7 mouse cellular contexts compared by ENCODE assay signal in genomic region chr13:100832188-100832587, GRCm38 (mm10). TPM values are rescaled to one million over a fixed set of nuclear protein-coding genes. Genes with fewer than 3 reads are reported as not detected.
A peak's percentile ranks its signal among the peaks of the same experiment; 100 is the strongest.
DNase-seq lines count a peak whose midpoint lies in the region; ATAC-seq and TF ChIP-seq lines count a peak whose summit lies in the region.

No protein-coding gene starts in this region.

- ATAC-seq in embryonic facial prominence, embryonic 15.5 days (ENCODE audit: insufficient number of reproducible peaks, low FRiP score, low TSS enrichment, low read depth) = no peak
- no peak for ATAC-seq in limb, embryonic 13.5 days (ENCODE audit: low FRiP score, low read depth)
- ATAC-seq in stomach, embryonic 16.5 days (ENCODE audit: insufficient read depth, low FRiP score) = no peak

- peak overlapping the region; percentile 95 for H3K9ac ChIP-seq in embryonic facial prominence, embryonic 15.5 days
- H3K9ac ChIP-seq in limb, embryonic 13.5 days = peak overlapping the region; percentile 94
- peak overlapping the region; percentile 92 for H3K9ac ChIP-seq in stomach, embryonic 16.5 days (ENCODE audit: low read length)

- no peak for TF ChIP-seq POLR2A in spleen, adult 2 months (IDR thresholded peaks at IDR 0.05; ENCODE audit: low read depth, low read length)

- H3K27me3 ChIP-seq in spleen, adult 2 months (ENCODE audit: control insufficient read depth, insufficient read depth, low read length) = no peaks in the 10 kb centered on the region
- no peaks in the 10 kb centered on the region for H3K27me3 ChIP-seq in embryonic facial prominence, embryonic 15.5 days
- no peaks in the 10 kb centered on the region for H3K27me3 ChIP-seq in limb, embryonic 13.5 days
- H3K27me3 ChIP-seq in stomach, embryonic 16.5 days (ENCODE audit: control insufficient read depth, insufficient read depth, low read length) = no peaks in the 10 kb centered on the region

- peaks cover 7% of the 10 kb centered on the region for H3K4me1 ChIP-seq in spleen, adult 2 months (ENCODE audit: control insufficient read depth, insufficient read depth, insufficient read length)
- peaks cover 17% of the 10 kb centered on the region for H3K4me1 ChIP-seq in embryonic facial prominence, embryonic 15.5 days
- H3K4me1 ChIP-seq in limb, embryonic 13.5 days = peaks cover 18% of the 10 kb centered on the region
- H3K4me1 ChIP-seq in stomach, embryonic 16.5 days (ENCODE audit: control insufficient read depth, insufficient read depth, low read length) = peaks cover 14% of the 10 kb centered on the region; the same call in 1 of the 2 replicates

- WGBS in spleen, adult 2 months = under 1% methylated on average over 8 of the region's 8 CpGs
- WGBS in embryonic facial prominence, embryonic 15.5 days = 2% methylated on average over 8 of the region's 8 CpGs
- WGBS in limb, embryonic 13.5 days = 2% methylated on average over 8 of the region's 8 CpGs
- WGBS in stomach, embryonic 16.5 days = 2% methylated on average over 8 of the region's 8 CpGs

- peak overlapping the region; percentile 76 for H3K4me3 ChIP-seq in spleen, adult 2 months (ENCODE audit: extremely low read depth, insufficient read depth, insufficient read length)
- peak overlapping the region; percentile 100 for H3K4me3 ChIP-seq in embryonic facial prominence, embryonic 15.5 days (replicated peaks)
- H3K4me3 ChIP-seq in limb, embryonic 13.5 days = peak overlapping the region; percentile 77
- peak overlapping the region; percentile 84 for H3K4me3 ChIP-seq in stomach, embryonic 16.5 days (replicated peaks; ENCODE audit: low read length)

- no peaks in the 10 kb centered on the region for H3K9me3 ChIP-seq in embryonic facial prominence, embryonic 15.5 days (replicated peaks)
- H3K9me3 ChIP-seq in limb, embryonic 13.5 days = no peaks in the 10 kb centered on the region
- no peaks in the 10 kb centered on the region for H3K9me3 ChIP-seq in stomach, embryonic 16.5 days (replicated peaks; ENCODE audit: control insufficient read depth, low read length)

- H3K36me3 ChIP-seq in spleen, adult 2 months (ENCODE audit: control insufficient read depth, insufficient read depth, low read length) = peaks cover 6% of the 10 kb centered on the region
- H3K36me3 ChIP-seq in embryonic facial prominence, embryonic 15.5 days = peaks cover 9% of the 10 kb centered on the region; the same call in 1 of the 2 replicates
- peaks cover 11% of the 10 kb centered on the region for H3K36me3 ChIP-seq in limb, embryonic 13.5 days
- H3K36me3 ChIP-seq in stomach, embryonic 16.5 days (ENCODE audit: control insufficient read depth, insufficient read depth, low read length) = no peaks in the 10 kb centered on the region

- peak overlapping the region; percentile 66 for H3K4me2 ChIP-seq in embryonic facial prominence, embryonic 15.5 days (replicated peaks)
- H3K4me2 ChIP-seq in limb, embryonic 13.5 days (replicated peaks) = peak overlapping the region; percentile 71
- H3K4me2 ChIP-seq in stomach, embryonic 16.5 days (ENCODE audit: low read depth, low read length) = peak overlapping the region; percentile 84

- no peak for TF ChIP-seq CTCF in spleen, adult 2 months (IDR thresholded peaks at IDR 0.05; ENCODE audit: extremely low read depth, insufficient read depth, insufficient read length, insufficient replicate concordance)

- peak in 1 of 2 experiments; percentile 18 for DNase-seq in spleen, adult 2 months (ENCODE audit: low read depth in 1 of 2, low spot score in 2 of 2)
- no peak for DNase-seq in spleen, adult 18-20 months
- DNase-seq in thymus, postnatal 0 days (ENCODE audit: low spot score) = no peak
- no peak for DNase-seq in layer of hippocampus, adult 9-11 months

- H3K27ac ChIP-seq in spleen, adult 2 months (ENCODE audit: insufficient read depth, low read length) = peak overlapping the region; percentile 87
- peak overlapping the region; percentile 92 for H3K27ac ChIP-seq in embryonic facial prominence, embryonic 15.5 days (replicated peaks)
- H3K27ac ChIP-seq in limb, embryonic 13.5 days = peak overlapping the region; percentile 87; the same call in 1 of the 2 replicates
- peak overlapping the region; percentile 91 for H3K27ac ChIP-seq in stomach, embryonic 16.5 days (ENCODE audit: low read length)

RNA-seq across cellular contexts. Expression of gene Slc30a5, which starts 1.0 kb away (rescaled TPM):
- polyA plus RNA-seq in spleen, adult 2 months (2012; rRNA removed) = 20.6 and 24.0 TPM in 2 replicates
- polyA plus RNA-seq in embryonic facial prominence, embryonic 15.5 days (2015; fragmentation: Nextera tagmentation; extraction: Ambion mirVana) = 57.2 and 60.0 TPM in 2 replicates
- 54.1 and 57.2 TPM in 2 replicates for polyA plus RNA-seq in limb, embryonic 13.5 days (2015; fragmentation: Nextera tagmentation; extraction: Ambion mirVana)
- polyA plus RNA-seq in stomach, embryonic 16.5 days (2015; fragmentation: Nextera tagmentation; extraction: Ambion mirVana) = 47.3 and 53.7 TPM in 2 replicates
- polyA plus RNA-seq in thymus, postnatal 0 days (2015; fragmentation: Nextera tagmentation; extraction: Ambion mirVana) = 43.2 and 45.8 TPM in 2 replicates

RNA-seq across cellular contexts. Expression of gene Ccnb1, which starts 45.8 kb away (rescaled TPM):
- polyA plus RNA-seq in spleen, adult 2 months (2012; rRNA removed) = 7.7 and 8.5 TPM in 2 replicates
- polyA plus RNA-seq in embryonic facial prominence, embryonic 15.5 days (2015; fragmentation: Nextera tagmentation; extraction: Ambion mirVana) = 167 and 170 TPM in 2 replicates
- 241 and 246 TPM in 2 replicates for polyA plus RNA-seq in limb, embryonic 13.5 days (2015; fragmentation: Nextera tagmentation; extraction: Ambion mirVana)
- 173 and 187 TPM in 2 replicates for polyA plus RNA-seq in stomach, embryonic 16.5 days (2015; fragmentation: Nextera tagmentation; extraction: Ambion mirVana)
- polyA plus RNA-seq in thymus, postnatal 0 days (2015; fragmentation: Nextera tagmentation; extraction: Ambion mirVana) = 223 and 233 TPM in 2 replicates

RNA-seq across cellular contexts. Expression of gene Cenph, which starts 56.5 kb away (rescaled TPM):
- polyA plus RNA-seq in spleen, adult 2 months (2012; rRNA removed) = 0.90 and 1.0 TPM in 2 replicates
- polyA plus RNA-seq in embryonic facial prominence, embryonic 15.5 days (2015; fragmentation: Nextera tagmentation; extraction: Ambion mirVana) = 26.1 and 29.6 TPM in 2 replicates
- 40.2 and 40.7 TPM in 2 replicates for polyA plus RNA-seq in limb, embryonic 13.5 days (2015; fragmentation: Nextera tagmentation; extraction: Ambion mirVana)
- 24.9 and 25.7 TPM in 2 replicates for polyA plus RNA-seq in stomach, embryonic 16.5 days (2015; fragmentation: Nextera tagmentation; extraction: Ambion mirVana)
- 36.9 TPM in 2 replicates for polyA plus RNA-seq in thymus, postnatal 0 days (2015; fragmentation: Nextera tagmentation; extraction: Ambion mirVana)

Comparison
In these comparisons a context has a peak if more than half of its experiments do, and no peak if none do; other contexts are left out.
1. RNA of gene Ccnb1, which starts 45.8 kb away (polyA plus RNA-seq): 241 to 246 TPM in limb, embryonic 13.5 days, 223 to 233 TPM in thymus, postnatal 0 days, 173 to 187 TPM in stomach, embryonic 16.5 days and 167 to 170 TPM in embryonic facial prominence, embryonic 15.5 days; 7.7 to 8.5 TPM in spleen, adult 2 months; every median in the first group is over 10 times any median in the second.
2. RNA of gene Cenph, which starts 56.5 kb away (polyA plus RNA-seq): 40.2 to 40.7 TPM in limb, embryonic 13.5 days, 36.9 TPM in thymus, postnatal 0 days, 26.1 to 29.6 TPM in embryonic facial prominence, embryonic 15.5 days and 24.9 to 25.7 TPM in stomach, embryonic 16.5 days; 0.90 to 1.0 TPM in spleen, adult 2 months; every median in the first group is over 10 times any median in the second.
3. Peak in every context shown above with its lines, with median percentiles within 50 percentile points of each other: H3K27ac ChIP-seq, H3K4me3 ChIP-seq, H3K4me2 ChIP-seq and H3K9ac ChIP-seq.